Mouse (Mus musculus) cerebellum, postnatal 10 days (tissue): ENCODE results near the gene Glis1.

Experiments
- DNase-seq, 2 experiments: peaks; one replicate each; pipeline ENCODE4 v3.0.0; 2021; ENCODE audit warnings: mixed read lengths in 2 of 2

Glis1 gene

DNA sequence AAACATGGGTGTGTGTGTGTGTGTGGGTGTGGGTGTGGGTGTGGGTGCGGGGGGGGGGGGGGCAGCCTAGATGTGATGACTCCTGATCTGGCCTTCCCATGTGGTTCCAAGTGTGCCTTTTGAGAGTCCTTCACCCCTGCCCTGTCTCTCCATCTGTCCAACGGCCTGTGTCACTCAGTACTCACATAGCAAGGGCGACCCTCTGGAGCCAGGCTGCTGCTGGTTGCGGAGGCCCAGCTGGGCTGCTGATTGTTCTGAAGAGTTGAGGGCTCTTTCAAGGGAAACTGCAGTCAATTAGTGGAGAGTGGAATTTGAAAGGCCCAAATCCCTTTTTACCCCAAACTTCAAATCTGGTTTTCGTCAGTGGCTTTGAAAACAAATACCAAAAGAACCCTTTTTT, 86.4 kb downstream of the Glis1 start:
- DNase-seq, result no peak

DNA sequence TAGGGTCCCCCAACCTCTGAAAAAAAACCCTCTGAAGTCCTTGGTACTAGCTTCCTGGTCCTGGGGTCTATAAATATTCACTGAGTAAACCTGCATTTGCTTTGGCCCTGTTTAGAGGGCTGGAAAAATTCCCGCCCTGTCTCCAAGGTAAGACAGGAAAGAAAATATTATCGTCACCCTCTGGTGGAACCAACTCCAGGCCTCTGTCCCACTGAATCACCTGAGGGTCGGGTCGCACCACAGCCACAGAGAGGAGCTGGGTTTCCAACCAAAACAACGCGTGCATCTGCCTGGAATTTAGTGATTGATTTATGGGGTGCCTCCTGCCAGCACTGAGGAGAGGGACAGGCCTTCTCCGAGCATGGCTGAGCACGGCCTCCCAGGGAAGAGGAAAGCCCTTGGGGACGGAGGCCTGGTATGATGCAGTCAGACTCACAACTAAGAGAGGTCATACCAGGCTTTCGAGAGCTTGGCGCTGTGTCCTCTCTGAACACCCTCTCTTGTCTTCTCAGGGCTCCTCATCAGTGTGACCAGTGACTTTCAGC, 89.3 kb downstream of the Glis1 start:
- peak in 1 of 2 experiments; percentile 6 for DNase-seq

DNA sequence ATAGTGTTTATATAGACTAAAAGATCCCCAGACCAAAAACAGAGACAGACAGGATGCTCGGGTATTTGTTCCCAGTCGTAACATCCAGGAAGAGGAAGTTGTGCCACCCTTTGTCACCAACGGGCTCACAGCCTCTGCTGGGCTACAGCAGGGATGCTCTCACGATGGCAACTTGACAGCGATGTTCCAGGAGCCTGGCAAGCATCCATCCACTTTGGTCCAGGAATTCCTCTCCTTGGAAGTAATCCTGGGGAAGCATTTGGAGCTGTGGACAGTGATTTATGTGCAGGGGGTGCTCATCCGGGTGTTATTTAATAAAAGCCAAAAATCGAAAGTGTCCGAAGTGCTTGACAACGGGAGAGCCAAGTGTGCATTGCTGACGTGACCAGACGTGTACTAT, 100.7 kb downstream of the Glis1 start:
- peak; percentile 79 to 86 for DNase-seq

DNA sequence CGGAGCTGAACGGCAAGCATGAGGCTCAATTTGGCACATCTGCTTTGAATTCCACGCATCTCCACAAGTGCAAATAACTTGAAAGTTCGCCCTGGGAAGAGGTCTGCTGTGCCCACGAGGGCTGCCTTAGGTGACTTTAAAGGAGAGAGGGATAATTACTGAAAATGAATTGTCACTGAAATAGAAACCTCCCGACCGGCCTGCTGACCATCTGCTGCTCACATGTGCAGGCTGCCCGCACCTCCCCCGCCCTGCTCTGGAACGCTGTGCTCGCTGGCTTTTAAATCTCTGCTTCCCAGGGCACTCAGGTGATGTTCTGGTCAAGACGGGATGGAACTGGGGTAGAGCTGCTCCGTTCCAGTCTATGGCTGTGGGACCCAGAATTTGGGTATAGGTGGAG, 103.7 kb downstream of the Glis1 start:
- peak; percentile 66 to 74 for DNase-seq

DNA sequence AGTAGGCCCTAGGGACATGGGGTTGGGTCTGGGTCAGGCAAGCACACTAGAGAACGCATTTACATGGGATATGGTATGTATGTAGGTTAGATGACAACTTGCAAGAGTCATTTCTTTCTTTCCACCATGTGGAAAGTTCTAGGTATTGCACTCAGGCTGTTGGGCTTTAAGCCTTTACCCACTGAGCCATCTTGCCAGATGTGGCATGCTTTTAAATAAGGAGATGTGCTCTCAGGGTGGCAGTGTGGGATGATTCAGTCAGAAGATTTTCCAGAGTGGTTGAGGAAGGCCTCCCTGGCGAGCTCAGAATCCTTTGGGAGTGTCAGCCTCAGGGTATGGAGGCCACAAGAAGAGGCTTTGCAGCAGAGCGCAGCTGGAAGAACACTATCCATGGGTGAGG, 104.2 kb downstream of the Glis1 start:
- no peak for DNase-seq

DNA sequence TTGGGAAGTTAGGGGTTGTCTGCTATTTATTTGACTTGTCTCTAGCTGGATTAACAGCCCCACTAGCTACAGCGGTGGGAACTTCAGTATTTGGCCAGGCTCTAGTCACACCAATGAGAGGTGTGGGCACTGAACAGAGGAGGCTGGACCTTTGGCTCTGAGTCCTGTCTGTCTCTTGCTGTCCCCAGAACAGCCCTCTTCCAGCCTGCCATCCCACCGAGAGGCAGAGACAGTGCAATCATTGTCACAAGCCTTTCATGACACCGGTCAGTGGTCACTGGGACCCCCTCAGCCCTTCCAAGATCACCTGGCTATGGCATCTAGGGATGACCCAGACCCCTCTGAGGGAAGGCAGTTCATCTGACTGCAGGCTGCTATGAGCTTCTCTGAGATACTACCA, 104.6 kb downstream of the Glis1 start:
- DNase-seq, result no peak

DNA sequence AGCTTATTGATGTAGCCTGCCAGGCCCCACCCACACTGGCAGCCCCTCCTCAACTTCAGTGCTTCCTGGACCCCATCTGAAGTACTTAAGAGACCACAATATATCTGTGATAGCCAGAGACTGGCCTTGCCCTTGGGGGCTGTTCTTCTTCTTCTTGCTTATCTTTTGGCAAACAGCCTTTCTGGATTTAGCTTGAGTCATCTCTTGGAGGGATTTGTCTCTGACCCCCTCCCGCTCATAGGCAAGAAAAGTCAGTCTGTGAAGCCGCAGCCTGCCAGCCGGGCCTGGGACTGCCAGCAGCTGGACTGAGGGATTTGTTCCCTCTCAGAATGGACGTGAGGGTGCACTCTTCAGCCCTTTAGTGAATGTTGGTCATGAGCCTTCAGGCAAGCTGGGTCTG, 107.4 kb downstream of the Glis1 start:
- DNase-seq, result no peak

DNA sequence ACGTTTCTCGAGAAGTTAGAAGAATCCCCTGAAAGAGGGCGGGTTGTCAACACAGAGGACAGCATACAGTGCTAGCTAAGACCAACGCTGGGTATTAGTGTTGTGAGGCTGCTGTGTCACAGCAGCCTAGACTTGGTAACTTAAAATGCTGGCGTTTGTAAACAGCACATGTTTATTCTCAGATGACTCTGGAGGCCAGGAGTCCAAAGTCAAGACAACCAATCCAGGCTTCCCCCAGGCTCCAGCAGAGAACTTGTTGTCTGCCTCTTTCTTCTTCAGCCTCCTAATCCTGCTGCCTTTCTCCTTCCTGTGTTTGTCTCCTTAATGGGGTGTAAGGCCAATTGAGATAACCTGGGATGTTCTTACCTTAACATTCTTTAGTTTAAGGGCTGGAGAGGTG, 110.5 kb downstream of the Glis1 start:
- DNase-seq, result no peak

DNA sequence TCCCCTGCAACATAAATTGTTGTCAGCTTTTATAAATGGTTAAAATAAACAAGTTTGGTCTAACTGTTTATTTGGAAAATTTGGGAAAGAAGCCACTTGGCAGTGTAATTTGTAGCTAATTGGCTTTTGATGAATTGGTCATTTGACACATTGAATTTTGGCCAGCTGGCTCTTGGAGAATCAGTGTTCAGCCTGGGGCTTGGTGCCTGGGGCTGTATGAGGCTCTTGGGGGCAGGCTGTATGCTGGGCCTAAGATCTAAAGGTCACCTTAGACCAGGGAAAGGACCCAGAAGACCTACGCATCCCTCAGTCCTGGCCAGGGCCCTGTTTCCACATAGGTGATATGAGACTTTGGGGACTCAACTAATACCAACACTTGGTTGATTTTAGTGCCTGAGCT, 111.3 kb downstream of the Glis1 start:
- DNase-seq, result peak; percentile 61 to 67

DNA sequence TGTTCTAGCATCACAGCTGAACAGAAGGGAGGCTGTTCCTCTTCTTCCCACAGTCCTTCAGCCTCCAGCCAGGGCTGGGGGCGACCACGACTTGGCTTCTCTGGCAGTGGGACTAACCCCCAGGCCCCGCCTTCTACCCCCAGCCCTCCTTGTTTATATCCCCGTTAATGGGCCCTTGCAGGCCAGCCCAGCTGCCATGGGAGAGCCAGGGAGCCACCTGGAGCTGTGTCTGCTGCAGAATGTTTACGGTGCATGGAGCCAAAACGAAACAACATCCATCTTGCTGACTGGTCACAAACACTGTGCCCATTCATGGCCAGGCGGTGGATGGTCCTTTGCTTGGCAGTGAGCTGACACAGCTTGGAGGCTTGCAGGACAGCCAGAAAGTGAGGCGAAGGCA, 112.1 kb downstream of the Glis1 start:
- peak; percentile 46 to 56 for DNase-seq

DNA sequence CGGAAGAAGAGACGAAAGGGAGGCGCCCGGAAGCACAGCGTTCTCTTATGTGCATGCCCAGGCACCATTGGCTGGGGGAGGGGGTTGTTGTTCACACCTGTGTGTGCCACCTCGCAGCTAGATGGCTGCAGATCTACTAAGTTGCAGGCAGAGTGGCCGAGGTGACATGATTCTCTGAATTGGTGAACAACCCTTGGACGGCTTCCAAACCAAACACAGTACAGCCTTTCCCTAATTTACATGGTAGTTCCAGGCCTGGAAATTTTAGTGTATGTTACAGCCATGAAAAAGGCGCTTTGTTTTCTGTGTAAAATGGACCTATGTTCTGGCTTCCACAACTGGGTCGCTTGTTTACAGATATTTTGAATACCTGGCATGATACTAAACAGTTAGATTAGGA, 115.7 kb downstream of the Glis1 start:
- DNase-seq, result no peak

DNA sequence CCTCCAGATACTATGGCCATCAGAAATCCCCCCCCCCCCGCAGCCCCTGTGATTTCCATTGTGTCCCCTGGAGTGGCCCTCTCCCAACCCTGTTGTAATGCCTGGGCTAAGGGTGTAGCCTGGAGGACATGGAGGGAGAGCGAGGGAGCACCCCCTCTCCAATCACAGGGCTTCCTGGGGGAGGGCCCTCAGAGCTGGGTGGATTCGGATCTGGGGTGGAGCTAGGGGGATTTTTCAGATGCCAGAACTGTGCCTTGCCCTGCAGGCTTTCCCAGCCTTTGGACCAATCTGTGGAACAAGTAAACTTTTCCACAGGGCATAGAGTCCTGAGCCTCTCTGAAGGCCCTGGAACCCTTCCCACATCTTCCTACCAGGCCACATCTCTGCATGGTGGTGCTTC, 116.2 kb downstream of the Glis1 start:
- DNase-seq, result no peak

DNA sequence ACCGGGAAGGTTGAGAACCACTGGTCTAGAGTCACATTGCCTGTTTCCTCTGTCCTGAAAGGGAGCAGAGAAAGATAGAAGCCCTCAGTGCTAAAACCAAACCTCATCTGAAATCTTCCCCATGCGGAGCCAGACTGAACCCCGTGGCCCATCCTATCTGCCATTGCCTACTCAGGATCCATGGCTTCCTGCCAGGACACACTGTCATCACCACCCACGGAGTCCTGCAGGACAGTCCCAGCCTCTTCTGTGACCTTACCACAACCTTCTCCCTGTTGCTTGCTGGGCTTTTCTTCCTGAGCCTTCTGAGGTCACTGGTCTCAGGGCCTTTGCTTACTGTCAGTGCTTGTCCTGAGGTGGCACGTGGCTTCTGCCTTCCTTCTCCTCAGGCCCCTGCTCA, 118.3 kb downstream of the Glis1 start:
- DNase-seq, result peak in 1 of 2 experiments; percentile 31

DNA sequence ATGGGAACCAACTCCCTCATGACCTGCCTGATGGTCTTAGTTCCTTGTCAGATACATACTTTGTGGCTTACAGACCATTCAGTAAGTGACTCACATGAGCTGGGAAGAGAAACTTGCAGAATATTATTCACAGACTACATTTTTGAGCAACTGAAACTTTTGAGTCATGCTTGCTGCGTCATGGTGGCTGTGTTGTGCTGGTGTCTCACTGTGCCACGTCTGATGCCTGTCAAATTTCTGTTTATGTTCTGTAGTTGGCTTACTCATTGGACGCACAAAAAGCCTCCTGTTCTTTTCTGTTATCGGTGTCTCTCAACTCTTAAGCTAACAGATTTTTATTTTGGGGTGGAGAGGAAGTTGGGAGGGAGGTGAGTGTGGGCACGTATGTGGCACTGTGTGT, 119.4 kb downstream of the Glis1 start:
- DNase-seq, result no peak

DNA sequence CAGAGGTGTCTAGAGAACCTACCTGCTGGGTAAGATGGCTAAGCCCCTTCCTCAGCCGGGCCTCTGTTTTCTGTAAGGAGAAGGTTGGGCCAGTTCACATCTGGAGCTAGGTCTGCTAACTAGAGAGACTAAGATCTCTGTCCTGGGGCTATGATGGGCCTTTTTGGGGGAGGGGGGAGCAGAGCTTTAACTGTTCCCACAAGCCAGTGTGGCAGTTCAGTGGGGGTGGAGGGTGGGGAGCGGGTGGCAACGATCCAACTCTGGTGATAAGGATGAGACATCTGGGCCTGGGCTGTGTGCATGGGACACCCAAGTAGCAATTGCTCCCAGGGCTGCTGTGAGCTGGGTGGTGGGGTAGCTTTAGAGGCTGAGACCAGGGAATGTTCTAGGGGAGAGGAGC, 124.4 kb downstream of the Glis1 start:
- DNase-seq, result no peak

DNA sequence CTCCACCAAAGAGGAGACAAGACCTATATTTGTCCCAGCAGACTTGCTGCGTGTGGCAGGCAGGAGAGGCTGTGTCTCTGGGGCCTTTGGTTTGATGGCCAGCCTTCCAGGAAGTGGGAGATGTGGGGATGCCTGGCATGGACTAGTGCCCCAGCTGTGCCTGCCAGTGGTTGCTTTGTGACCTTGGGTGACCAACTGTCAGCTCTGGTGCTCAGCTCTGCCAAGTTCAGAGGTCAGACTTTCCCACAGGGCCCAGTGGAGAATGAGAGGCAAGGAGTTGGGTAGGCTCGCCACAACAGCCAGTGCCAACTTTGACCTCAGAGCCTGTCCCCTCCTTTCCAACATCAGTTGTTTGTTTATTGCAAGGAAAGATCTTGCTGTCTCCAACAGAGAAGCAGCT, 126.7 kb downstream of the Glis1 start:
- DNase-seq, result no peak

DNA sequence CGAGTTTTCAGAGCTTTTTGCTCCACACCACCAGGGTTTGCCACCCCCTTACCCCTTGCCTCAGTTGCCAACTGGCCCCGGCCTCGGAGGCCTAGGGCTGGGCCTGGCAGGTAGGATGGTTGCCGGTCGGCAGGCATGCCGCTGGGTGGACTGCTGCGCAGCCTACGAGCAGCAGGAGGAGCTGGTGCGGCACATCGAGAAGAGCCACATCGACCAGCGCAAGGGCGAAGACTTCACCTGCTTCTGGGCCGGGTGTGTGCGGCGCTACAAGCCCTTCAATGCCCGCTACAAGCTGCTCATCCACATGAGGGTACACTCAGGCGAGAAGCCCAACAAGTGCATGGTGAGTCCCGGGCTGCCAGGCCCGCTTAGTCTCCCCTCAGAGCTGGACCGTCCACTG, 133.8 kb downstream of the Glis1 start:
- DNase-seq, result peak; percentile 41 to 45

DNA sequence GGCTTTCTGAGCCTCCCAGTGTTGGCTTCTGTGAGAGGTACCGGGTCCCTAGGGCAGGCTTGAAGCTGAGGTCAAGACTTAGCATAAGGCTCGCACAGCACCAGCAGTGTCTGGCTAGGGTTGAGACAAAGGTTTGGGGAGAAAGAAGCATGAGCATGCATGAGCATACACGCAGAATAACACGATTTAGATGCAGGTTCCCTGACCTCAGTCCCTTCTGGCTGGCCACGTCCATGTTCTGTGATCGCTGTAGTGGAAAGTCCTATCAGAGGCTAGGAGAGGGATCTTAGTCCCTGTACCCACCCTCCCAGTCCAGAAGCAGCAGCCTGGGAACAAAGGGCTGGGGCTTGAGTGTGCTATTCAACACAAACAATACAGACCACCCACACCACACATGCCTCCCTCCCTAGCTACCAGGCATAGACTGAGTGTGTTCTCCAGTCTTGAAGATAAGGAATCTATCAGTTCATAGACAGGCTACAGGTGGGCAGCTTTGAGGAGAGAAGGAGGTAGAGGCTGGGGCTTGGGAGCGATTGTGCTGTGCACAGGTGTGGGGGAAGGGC, 134.6 kb downstream of the Glis1 start:
- no peak for DNase-seq

DNA sequence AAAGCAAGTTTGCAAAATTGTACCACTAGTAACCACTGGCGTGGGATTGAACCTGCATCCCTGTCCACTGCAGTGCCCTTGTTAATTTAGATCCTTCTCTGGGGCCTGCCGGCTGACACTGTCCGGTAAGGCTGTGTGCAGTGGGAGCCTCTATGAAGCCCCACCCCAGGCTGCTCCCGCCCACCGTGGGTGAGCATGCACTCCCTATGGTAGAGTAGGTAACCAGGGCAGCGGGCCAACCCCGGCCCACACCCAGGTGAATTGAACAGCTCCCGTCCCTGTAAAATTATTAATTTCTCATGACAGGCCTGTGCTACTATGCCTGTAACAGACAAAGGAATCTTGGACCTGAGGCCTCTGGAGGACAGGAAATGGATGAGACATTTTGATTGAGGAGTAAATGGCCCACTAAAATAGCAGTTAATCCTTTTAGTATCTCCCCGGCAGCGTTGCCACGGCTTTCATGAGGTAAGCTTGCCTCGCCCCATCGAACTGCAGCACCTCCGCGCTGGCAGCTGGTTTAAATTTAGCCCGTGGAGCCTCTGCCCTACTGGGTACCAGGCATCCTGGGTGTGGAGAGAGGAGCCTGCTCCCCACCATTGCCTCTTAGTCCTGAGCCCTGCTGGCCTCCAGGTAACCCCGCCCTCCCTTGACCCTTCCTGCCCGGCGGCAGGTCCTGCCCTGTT, 136.1 kb downstream of the Glis1 start:
- no peak for DNase-seq

DNA sequence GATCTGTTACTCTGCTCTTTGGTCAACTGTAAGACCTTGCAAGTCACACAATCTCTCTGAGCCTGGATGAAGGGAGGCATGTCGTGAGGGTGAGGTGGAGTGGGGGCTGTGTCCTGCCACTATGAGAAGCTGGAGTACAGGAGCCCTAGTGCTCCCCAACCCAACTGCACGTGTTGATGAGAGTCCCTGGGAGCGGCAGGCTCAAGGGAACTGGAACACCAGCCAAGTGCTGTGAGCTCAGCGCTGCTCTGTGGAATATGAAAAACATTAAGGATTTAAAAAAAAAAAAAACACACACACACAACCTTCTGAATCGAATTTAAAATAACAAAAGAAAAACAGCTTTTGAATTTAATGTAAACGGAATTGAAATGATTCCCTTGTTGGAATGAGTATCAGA, 141.4 kb downstream of the Glis1 start:
- no peak for DNase-seq

DNA sequence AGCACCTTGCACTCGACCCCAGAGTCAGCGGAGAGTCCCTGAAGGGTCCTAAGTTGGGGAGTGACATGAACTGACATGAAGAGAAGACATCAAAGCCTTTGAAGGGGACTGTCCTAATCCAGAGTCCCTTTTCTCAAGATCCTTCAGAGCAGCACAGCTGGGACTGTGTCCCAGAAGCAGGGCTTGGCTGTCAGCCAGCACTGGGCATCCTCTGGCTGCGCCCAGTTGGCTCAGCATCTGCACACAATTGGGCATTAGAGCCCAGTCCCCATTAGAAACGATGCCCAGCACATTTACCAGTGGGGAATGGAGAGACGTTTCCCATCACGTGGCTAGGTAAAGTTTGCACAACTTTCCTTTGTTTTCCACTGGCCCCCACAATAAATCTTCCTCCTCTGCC, 142.4 kb downstream of the Glis1 start:
- peak; percentile 49 to 70 for DNase-seq

DNA sequence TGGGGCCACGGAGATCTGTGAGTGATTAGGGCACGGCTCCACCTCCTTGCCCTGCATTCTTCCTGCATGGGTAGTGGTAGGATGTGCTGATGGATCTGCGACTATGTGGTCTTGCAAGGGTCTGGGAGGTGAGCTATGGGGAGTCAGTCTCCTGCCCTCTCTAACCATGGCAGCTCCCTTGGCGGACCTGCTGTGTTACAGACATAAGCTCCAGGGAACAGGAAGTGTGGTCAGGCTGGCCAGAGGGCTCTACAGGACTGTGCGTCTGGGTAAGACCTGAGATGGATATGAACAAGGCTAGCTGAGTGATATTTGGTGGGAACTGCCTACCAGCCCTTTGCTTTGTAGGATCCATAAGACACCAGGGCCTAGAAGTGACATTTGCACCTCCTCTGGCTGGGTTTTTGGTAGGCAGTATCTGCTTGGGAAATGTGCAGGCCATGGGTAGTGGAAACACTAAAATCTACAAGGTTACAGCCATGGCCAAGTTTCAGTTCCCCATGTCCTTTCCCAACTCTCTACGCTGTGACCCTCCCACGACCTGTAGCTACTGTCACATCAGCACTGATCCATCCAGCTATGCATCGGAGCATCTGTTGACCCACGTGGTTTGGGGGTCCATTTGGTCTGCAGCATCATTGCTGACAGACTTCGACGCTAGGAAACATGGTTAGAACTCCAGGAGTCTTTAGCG, 142.9 kb downstream of the Glis1 start:
- no peak for DNase-seq

DNA sequence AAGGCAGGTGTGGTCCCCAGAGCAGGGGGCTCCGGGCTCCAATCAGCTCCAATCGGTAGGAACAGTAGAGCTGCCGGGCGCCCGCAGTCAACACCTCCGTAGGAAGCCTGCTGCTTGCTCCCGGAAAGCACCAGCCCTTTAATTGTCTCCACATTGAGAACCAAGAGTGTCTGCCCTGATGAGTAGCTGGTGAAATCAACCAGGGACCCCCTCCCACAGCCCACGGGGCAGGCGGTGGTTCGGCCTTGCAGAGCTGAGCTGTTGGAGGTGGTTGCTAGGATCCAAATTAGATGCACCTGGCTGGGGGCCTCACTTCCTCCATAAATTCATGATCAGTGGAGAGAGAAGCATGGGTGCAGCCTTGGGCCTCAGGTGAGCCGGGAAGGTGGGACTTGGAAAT, 146.5 kb downstream of the Glis1 start:
- no peak for DNase-seq

DNA sequence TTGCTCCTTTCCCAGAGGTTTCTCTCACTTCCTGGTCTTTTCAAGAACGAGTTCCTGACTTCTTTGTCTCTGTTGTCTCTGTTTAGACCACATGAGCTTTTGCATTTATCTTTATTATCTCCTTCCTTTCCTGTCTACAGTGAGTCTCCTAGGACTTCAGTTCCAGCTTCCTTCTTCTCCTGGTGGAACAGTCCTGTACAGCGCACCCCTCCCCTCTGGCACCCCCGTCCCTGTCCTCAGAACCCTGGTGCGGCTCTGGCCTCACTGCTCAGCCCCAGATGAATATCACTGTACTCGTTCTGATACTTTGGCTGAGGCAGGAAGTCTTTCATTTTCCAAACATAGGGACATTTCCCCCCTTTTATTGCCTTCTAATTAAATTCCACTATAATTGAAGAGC, 152.0 kb downstream of the Glis1 start:
- DNase-seq, result no peak
